Mouse (Mus musculus) heart, adult 8-10 months (tissue): ENCODE measurements at regions not wholly inside any gene's neighbourhood (a gene's known extent, or its start where the extent isn't known, plus 50 kb on each side); places are given as distances from the start of the nearest gene placed in this dataset.

ENCODE experiments used
- DNase-seq: peaks from one replicate; pipeline ENCODE4 v3.0.0; 2022; ENCODE audit warnings: low spot score

GRCm38 (mm10) chr11:41090391-41090900 lies 335.3 kb upstream of the Ccng1 start:
- peak; percentile 38 for DNase-seq

- no peak for DNase-seq
These were observed 308.5 kb upstream of the Ccng1 start for GRCm38 (mm10) chr11:41063570-41063969.

GRCm38 (mm10) chr11:41057796-41058195 lies 302.7 kb upstream of the Ccng1 start:
- DNase-seq = no peak

- no peak for DNase-seq
These were observed 274.9 kb upstream of the Ccng1 start for GRCm38 (mm10) chr11:41030018-41030417.

- no peak for DNase-seq
These were observed 255.0 kb upstream of the Ccng1 start for GRCm38 (mm10) chr11:41010096-41010495.

GRCm38 (mm10) chr11:40972806-40973205 lies 217.7 kb upstream of the Ccng1 start:
- DNase-seq = no peak

- peak; percentile 16 for DNase-seq
These were observed 172.1 kb upstream of the Ccng1 start for GRCm38 (mm10) chr11:40927168-40927567.

- DNase-seq = no peak
These were observed 136.4 kb upstream of the Ccng1 start for GRCm38 (mm10) chr11:40891485-40891884.

- no peak for DNase-seq
These were observed 129.4 kb upstream of the Ccng1 start for GRCm38 (mm10) chr11:40884509-40884908.

GRCm38 (mm10) chr11:40879589-40879988 lies 124.5 kb upstream of the Ccng1 start:
- no peak for DNase-seq

GRCm38 (mm10) chr11:40873002-40873401 lies 117.9 kb upstream of the Ccng1 start:
- no peak for DNase-seq

- peak; percentile 47 for DNase-seq
These were observed 110.6 kb upstream of the Ccng1 start for GRCm38 (mm10) chr11:40865694-40866093.

GRCm38 (mm10) chr11:40851361-40851760 lies 96.2 kb upstream of the Ccng1 start:
- no peak for DNase-seq

GRCm38 (mm10) chr11:40850652-40851092 lies 95.6 kb upstream of the Ccng1 start:
- DNase-seq = peak; percentile 59

- DNase-seq = no peak
These were observed 91.5 kb upstream of the Ccng1 start for GRCm38 (mm10) chr11:40846586-40846985.

GRCm38 (mm10) chr11:40835393-40835792 lies 80.3 kb upstream of the Ccng1 start:
- no peak for DNase-seq
